Mouse (Mus musculus) myocyte (in vitro differentiated cells): ENCODE results near the gene Lrrc74b. TPM values are rescaled to one million over a fixed set of nuclear protein-coding genes. Genes with fewer than 3 reads are reported as not detected.

Source experiments
- H3K27me3 ChIP-seq: one replicate; pipeline ENCODE4 v1.6.1; 2011; ENCODE audit not compliant: control insufficient read depth, insufficient read depth, insufficient read length
- H3K36me3 ChIP-seq: one replicate; pipeline ENCODE4 v1.6.1; 2011; ENCODE audit not compliant: control insufficient read depth, insufficient read depth
- H3K4me2 ChIP-seq: one replicate; pipeline ENCODE4 v1.6.1; 2011; ENCODE audit warnings: low read depth, control low read depth
- H3K4me3 ChIP-seq: one replicate; pipeline ENCODE4 v1.5.1; 2011; ENCODE audit warnings: mild to moderate bottlenecking, control low read depth, moderate library complexity
- H3K79me2 ChIP-seq: one replicate; pipeline ENCODE4 v1.6.1; 2011; ENCODE audit not compliant: control insufficient read depth, insufficient read depth
- H3ac ChIP-seq: one replicate; pipeline ENCODE4 v1.6.1; 2011; ENCODE audit not compliant: control insufficient read depth, insufficient read length
- MAX ChIP-seq: IDR thresholded peaks from one replicate; pipeline ENCODE4 v1.6.1; 2011; ENCODE audit warnings: low read depth, mild to moderate bottlenecking, control low read depth
- MYOD1 ChIP-seq, 3 experiments: IDR thresholded peaks; one replicate each; pipeline ENCODE4 v1.6.1; 2011; ENCODE audit warnings: control low read depth in 2 of 3, low read depth in 2 of 3, mild to moderate bottlenecking in 2 of 3, moderate library complexity in 1 of 3; ENCODE audit not compliant: insufficient read length in 2 of 3, control insufficient read depth in 1 of 3
- MYOG ChIP-seq, 3 experiments: IDR thresholded peaks; one replicate each; pipeline ENCODE4 v1.6.1; 2011; ENCODE audit warnings: control low read depth in 2 of 3, low read depth in 2 of 3, mild to moderate bottlenecking in 2 of 3; ENCODE audit not compliant: insufficient read length in 2 of 3, control insufficient read depth in 1 of 3, insufficient read depth in 1 of 3
- POLR2A ChIP-seq: IDR thresholded peaks from one replicate; pipeline ENCODE4 v1.6.1; 2011; ENCODE audit warnings: low read depth, mild to moderate bottlenecking, control low read depth, moderate library complexity; ENCODE audit not compliant: insufficient read length
- POLR2AphosphoS2 ChIP-seq: IDR thresholded peaks from one replicate; pipeline ENCODE4 v1.6.1; 2011; ENCODE audit warnings: low read depth, control low read depth; ENCODE audit not compliant: insufficient read length
- REST ChIP-seq: IDR thresholded peaks from one replicate; pipeline ENCODE4 v1.6.1; 2011; ENCODE audit warnings: mild to moderate bottlenecking, control low read depth, moderate library complexity; ENCODE audit not compliant: insufficient read depth, insufficient read length
- SRF ChIP-seq: IDR thresholded peaks from one replicate; pipeline ENCODE4 v1.6.1; 2011; ENCODE audit warnings: low read depth; ENCODE audit not compliant: control insufficient read depth, insufficient read length
- TCF12 ChIP-seq: IDR thresholded peaks from one replicate; pipeline ENCODE4 v1.6.1; 2011; ENCODE audit warnings: mild to moderate bottlenecking, control low read depth; ENCODE audit not compliant: poor library complexity, insufficient read depth, severe bottlenecking
- TCF3 ChIP-seq: IDR thresholded peaks from one replicate; pipeline ENCODE4 v1.6.1; 2011; ENCODE audit warnings: low read depth, control low read depth; ENCODE audit not compliant: insufficient read length
- USF1 ChIP-seq: IDR thresholded peaks from one replicate; pipeline ENCODE4 v1.6.1; 2011; ENCODE audit warnings: low read depth, mild to moderate bottlenecking, control low read depth, moderate library complexity
- polyA plus RNA-seq: library from polyadenylated mRNA; unstranded; fragments of >200 nt; fragmentation: generic; extraction: Trizol; gene quantifications from one replicate; pipeline ENCODE4 v1.2.1, GENCODE M21; 2012; ENCODE audit warnings: missing spikeins

Gene Lrrc74b
- polyA plus RNA-seq, 1 experiment = 0.08 TPM

GRCm38 (mm10) chr16:17530640-17531288 lies 30.3 kb downstream of the Lrrc74b start, which contains the start of gene Thap7:
TSS of gene Thap7 (minus strand) at chr16:17531136.
- Histone ChIP-seq H3K79me2 (no peaks in the 10 kb centered on the region), H3K4me3 (peak within 1 kb of the TSS; percentile 93), H3ac (peak within 1 kb of the TSS; percentile 55), H3K27me3 (no peaks in the 10 kb centered on the region), H3K4me2 (peak within 1 kb of the TSS; percentile 99), H3K36me3 (peaks cover 17% of the 10 kb centered on the region)
- TF ChIP-seq MYOD1 (IDR thresholded peaks at IDR 0.05; ENCODE audit: control insufficient read depth in 1 of 3, insufficient read length in 2 of 3, low read depth in 2 of 3) (peak in 1 of 3 experiments; percentile 37), POLR2AphosphoS2 (peak; percentile 80), POLR2A (peak; percentile 85), SRF (no peak)

GRCm38 (mm10) chr16:17529981-17530586 lies 31.0 kb downstream of the Lrrc74b start:
- H3K4me2 ChIP-seq = peak overlapping the region; percentile 80
- TF ChIP-seq SRF = no peak
- no peaks in the 10 kb centered on the region for H3K27me3 ChIP-seq
- H3K79me2 ChIP-seq = no peaks in the 10 kb centered on the region
- H3K4me3 ChIP-seq = peak overlapping the region; percentile 93
- H3K36me3 ChIP-seq = peaks cover 23% of the 10 kb centered on the region
- H3ac ChIP-seq = peak overlapping the region; percentile 55

- H3K36me3 ChIP-seq = peaks cover 37% of the 10 kb centered on the region
- H3ac ChIP-seq = no peak overlapping the region
- H3K4me2 ChIP-seq = no peak overlapping the region
- TF ChIP-seq USF1 = no peak
- TF ChIP-seq TCF3 = no peak
- no peak for TF ChIP-seq SRF
- TF ChIP-seq MYOD1 (IDR thresholded peaks at IDR 0.05; ENCODE audit: control insufficient read depth in 1 of 3, insufficient read length in 2 of 3, low read depth in 2 of 3) = no peak
- no peak for TF ChIP-seq POLR2AphosphoS2
- no peak for TF ChIP-seq REST
- TF ChIP-seq TCF12 = no peak
- no peak overlapping the region for H3K4me3 ChIP-seq
- no peaks in the 10 kb centered on the region for H3K27me3 ChIP-seq
- no peaks in the 10 kb centered on the region for H3K79me2 ChIP-seq
Observed at GRCm38 (mm10) chr16:17528276-17528675, 32.8 kb downstream of the Lrrc74b start.

- no peak overlapping the region for H3ac ChIP-seq
- H3K4me2 ChIP-seq = no peak overlapping the region
- H3K4me3 ChIP-seq = no peak overlapping the region
- H3K79me2 ChIP-seq = no peaks in the 10 kb centered on the region
- H3K27me3 ChIP-seq = no peaks in the 10 kb centered on the region
- peak; percentile 60 for TF ChIP-seq POLR2AphosphoS2
- no peak for TF ChIP-seq SRF
- TF ChIP-seq POLR2A = no peak
- TF ChIP-seq REST = no peak
- peaks cover 37% of the 10 kb centered on the region for H3K36me3 ChIP-seq
Observed at GRCm38 (mm10) chr16:17527606-17528005, 33.4 kb downstream of the Lrrc74b start.

- Histone ChIP-seq H3ac (no peak overlapping the region), H3K27me3 (no peaks in the 10 kb centered on the region), H3K36me3 (peaks cover 42% of the 10 kb centered on the region), H3K79me2 (no peaks in the 10 kb centered on the region), H3K4me3 (no peak overlapping the region), H3K4me2 (no peak overlapping the region)
- no peak for TF ChIP-seq MAX
- no peak for TF ChIP-seq MYOD1 (IDR thresholded peaks at IDR 0.05; ENCODE audit: control insufficient read depth in 1 of 3, insufficient read length in 2 of 3, low read depth in 2 of 3)
- no peak for TF ChIP-seq TCF3
- no peak for TF ChIP-seq POLR2AphosphoS2
- no peak for TF ChIP-seq MYOG (IDR thresholded peaks at IDR 0.05; ENCODE audit: control insufficient read depth in 1 of 3, insufficient read depth in 1 of 3, insufficient read length in 2 of 3, low read depth in 2 of 3)
- no peak for TF ChIP-seq TCF12
Observed at GRCm38 (mm10) chr16:17526223-17526622, 34.8 kb downstream of the Lrrc74b start.

GRCm38 (mm10) chr16:17525524-17525923 lies 35.5 kb downstream of the Lrrc74b start:
- Histone ChIP-seq H3K36me3 (peaks cover 44% of the 10 kb centered on the region), H3ac (no peak overlapping the region), H3K27me3 (no peaks in the 10 kb centered on the region), H3K4me3 (no peak overlapping the region), H3K4me2 (no peak overlapping the region), H3K79me2 (no peaks in the 10 kb centered on the region)
- TF ChIP-seq TCF3 (no peak), SRF (no peak), POLR2A (no peak), MYOD1 (IDR thresholded peaks at IDR 0.05; ENCODE audit: control insufficient read depth in 1 of 3, insufficient read length in 2 of 3, low read depth in 2 of 3) (peak in 2 of 3 experiments; percentile 82 to 88), MAX (no peak)
